Mouse (Mus musculus) limb, embryonic 13.5 days (tissue): Measurements from ENCODE around the gene Wdr38. TPM values are rescaled to one million over a fixed set of nuclear protein-coding genes. Genes with fewer than 3 reads are reported as not detected.

Experiments
- ATAC-seq: fragments of 200-750 bp; cut with Nextera tagmentation; 2 replicates; pipeline ENCODE4 v1.8.0; 2017; ENCODE audit warnings: low read depth, moderate number of reproducible peaks, moderate TSS enrichment; ENCODE audit not compliant: low FRiP score
- H3K27ac ChIP-seq: fragments of 300-500 bp; sonication (generic); 2 replicates; pipeline ENCODE4 v1.5.1; 2015; ENCODE audit warnings: inconsistent platforms, mild to moderate bottlenecking, moderate library complexity
- H3K27me3 ChIP-seq: fragments of 300-500 bp; sonication (generic); 2 replicates; pipeline ENCODE4 v1.6.1; 2015; ENCODE audit warnings: mild to moderate bottlenecking, inconsistent platforms
- H3K36me3 ChIP-seq: fragments of 300-500 bp; sonication (generic); 2 replicates; pipeline ENCODE4 v1.6.1; 2015; ENCODE audit warnings: inconsistent platforms, mild to moderate bottlenecking, moderate library complexity
- H3K4me1 ChIP-seq: fragments of 300-500 bp; sonication (generic); 2 replicates; pipeline ENCODE4 v1.6.1; 2015; ENCODE audit warnings: inconsistent platforms
- H3K4me2 ChIP-seq: fragments of 300-500 bp; sonication (generic); replicated peaks from 2 replicates; pipeline ENCODE4 v1.6.1; 2015; ENCODE audit warnings: inconsistent platforms, mild to moderate bottlenecking, moderate library complexity
- H3K4me3 ChIP-seq: fragments of 300-500 bp; sonication (generic); 2 replicates; pipeline ENCODE4 v1.5.1; 2015; ENCODE audit warnings: moderate library complexity, mild to moderate bottlenecking, inconsistent platforms
- H3K9ac ChIP-seq: fragments of 300-500 bp; sonication (generic); 2 replicates; pipeline ENCODE4 v1.6.1; 2015; ENCODE audit warnings: mild to moderate bottlenecking, inconsistent platforms
- H3K9me3 ChIP-seq: fragments of 300-500 bp; sonication (generic); 2 replicates; pipeline ENCODE4 v1.6.1; 2016; ENCODE audit warnings: inconsistent platforms
- WGBS: fragments of 180-500 bp; shearing (Covaris S2); methylation state at CpG from one replicate; pipeline ENCODE4 v1.1.7; 2015; 5-methylcytosine and 5-hydroxymethylcytosine counted together
- polyA plus RNA-seq: library from polyadenylated mRNA; unstranded; fragments of >200 nt; fragmentation: Nextera tagmentation; extraction: Ambion mirVana; gene quantifications from 2 replicates; pipeline ENCODE4 v1.2.1, GENCODE M21; 2015

Wdr38 gene
- polyA plus RNA-seq, 1 experiment from 2014 or later, result 1.9 TPM

DNA sequence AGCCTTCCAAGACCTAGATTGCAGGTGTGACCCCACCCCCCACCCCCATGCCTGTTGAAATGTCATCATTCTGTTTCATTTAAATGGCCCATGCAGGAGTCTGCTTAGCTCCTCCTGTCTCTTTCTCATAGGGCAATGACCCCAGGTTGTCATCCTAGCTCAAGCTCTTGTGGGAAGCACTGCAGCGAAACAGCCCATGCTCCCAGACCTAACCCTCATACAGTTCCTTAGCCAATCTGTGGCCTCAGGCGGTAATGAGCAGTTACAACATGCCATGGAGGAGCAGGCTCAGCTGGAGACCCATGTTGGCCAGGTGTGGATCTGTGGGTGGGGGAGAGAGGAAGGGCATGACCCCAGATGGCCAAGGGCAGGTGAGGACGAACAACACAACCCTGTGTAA, 22.1 kb upstream of the Wdr38 start:
- Histone ChIP-seq H3K4me1 (no peaks in the 10 kb centered on the region), H3K9ac (no peak overlapping the region), H3K27me3 (no peaks in the 10 kb centered on the region), H3K27ac (no peak overlapping the region), H3K4me2 (no peak overlapping the region), H3K9me3 (no peaks in the 10 kb centered on the region), H3K4me3 (no peak overlapping the region), H3K36me3 (no peaks in the 10 kb centered on the region)
- ATAC-seq, result no peak
- 61% methylated on average over 3 of the region's 3 CpGs for WGBS

DNA sequence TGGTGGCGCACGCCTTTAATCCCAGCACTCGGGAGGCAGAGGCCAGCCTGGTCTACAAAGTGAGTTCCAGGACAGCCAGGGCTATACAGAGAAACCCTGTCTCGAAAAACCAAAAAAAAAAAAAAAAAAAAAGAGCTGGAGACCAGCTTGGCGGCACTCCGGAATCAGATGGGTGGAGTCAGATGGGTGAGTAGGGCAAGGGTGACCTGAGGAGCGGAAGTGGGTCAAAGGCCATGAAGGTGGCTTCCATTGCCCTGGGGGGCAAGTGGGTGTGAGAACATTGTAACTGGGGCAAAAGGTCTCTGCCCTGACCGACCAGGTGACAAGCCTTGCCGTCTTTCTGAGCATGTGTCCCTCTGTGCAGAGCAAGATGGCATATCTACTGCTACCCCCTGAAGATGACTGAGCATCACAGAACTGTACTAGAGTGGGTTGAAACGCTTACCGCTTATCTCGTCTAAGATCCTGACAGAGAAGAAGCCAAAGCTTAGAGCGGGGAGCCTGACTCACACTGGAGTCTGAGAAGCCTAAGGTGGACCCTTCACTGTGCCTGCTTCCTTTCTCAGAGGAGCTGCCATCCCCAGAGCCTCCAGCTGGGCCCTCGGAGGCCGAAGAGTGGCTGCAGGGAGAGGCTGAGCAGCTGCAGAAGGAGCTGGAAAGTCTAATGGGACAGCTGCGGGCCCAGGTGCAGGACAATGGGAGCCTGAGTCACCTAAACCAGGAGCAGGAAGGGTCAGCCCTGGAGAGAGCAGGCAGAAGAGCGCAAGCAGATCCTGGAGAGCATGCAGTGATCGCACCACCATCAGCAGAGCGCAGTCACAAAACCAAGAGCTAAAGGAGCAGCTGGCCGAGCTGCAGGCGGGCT, 21.1 kb upstream of the Wdr38 start:
- H3K9ac ChIP-seq, result no peak overlapping the region
- WGBS, result 80% methylated on average over 21 of the region's 21 CpGs

DNA sequence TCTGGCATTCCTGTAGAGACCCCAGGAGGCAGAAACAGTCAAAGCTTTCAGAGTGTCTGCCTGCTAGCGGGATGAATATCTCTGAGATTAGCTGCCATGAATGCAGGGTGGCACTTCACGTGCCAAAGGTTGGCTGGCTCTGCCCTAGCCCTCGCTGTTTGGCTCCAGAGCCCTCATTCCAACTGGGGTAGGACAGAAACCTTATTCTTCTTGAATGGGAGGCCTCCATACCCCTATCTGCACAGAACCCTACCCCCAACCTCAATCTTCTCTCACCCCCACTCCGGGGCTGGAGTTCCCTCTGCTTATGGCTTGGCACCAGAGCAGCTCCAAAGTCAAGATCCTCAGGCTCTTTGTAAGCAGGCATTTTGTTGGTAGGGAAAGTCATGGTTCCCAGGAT, 19.4 kb upstream of the Wdr38 start:
- Histone ChIP-seq H3K4me3 (no peak overlapping the region), H3K36me3 (no peaks in the 10 kb centered on the region), H3K4me2 (no peak overlapping the region), H3K4me1 (no peaks in the 10 kb centered on the region), H3K27me3 (no peaks in the 10 kb centered on the region), H3K9ac (no peak overlapping the region), H3K9me3 (no peaks in the 10 kb centered on the region), H3K27ac (no peak overlapping the region)
- no peak for ATAC-seq
- 69% methylated on average over 4 of the region's 4 CpGs for WGBS

More for the DNA sequence above, 21.1 kb upstream of the Wdr38 start:
- Histone ChIP-seq H3K4me1 (no peaks in the 10 kb centered on the region), H3K27ac (no peak overlapping the region), H3K27me3 (no peaks in the 10 kb centered on the region), H3K4me2 (no peak overlapping the region), H3K4me3 (no peak overlapping the region), H3K9me3 (no peaks in the 10 kb centered on the region), H3K36me3 (no peaks in the 10 kb centered on the region)
- no peak for ATAC-seq

DNA sequence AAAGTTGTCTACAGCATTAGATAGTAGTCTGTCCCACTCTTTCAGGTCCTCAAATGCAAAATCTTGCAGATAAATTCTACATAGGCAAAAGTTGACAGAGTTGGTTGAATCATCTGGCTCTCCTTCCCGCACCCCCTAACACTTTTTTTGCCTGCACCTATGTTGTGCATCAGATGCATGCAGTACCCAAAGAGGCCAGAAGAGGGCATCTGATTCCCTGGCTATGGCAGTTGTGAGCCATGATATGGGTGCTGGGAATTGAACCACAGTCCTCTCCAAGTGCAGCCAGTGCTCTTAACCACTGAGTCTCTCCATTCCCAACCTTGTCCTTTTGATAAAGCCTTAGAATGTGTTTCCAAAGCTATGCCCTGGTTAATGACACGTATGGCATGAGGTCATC, 13.8 kb upstream of the Wdr38 start:
- WGBS, result 95% methylated on average over 2 of the region's 2 CpGs

DNA sequence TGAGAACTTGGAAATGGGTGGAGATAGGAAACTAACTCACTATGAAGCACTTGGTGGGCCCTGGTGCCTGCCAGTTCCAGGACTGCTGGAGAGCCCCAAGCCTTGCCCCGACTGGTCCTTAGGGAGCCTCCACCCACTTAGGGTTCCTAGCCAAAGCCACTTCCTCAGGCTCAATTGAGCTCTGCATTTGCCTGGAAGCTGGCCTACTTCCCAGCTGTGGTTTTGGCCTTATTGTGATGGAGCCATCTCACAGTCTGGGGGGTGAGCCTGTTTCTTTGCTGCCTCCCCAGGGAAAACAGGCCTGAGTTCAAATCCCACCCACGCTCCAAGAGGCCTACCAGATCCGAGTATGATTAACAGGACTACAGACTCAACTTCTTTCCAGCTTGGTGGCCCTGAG, 10.7 kb upstream of the Wdr38 start:
- no peak for ATAC-seq
- WGBS, result 80% methylated on average over 3 of the region's 3 CpGs
- H3K4me2 ChIP-seq, result no peak overlapping the region

More for the DNA sequence above, 13.8 kb upstream of the Wdr38 start:
- Histone ChIP-seq H3K4me2 (no peak overlapping the region), H3K27me3 (no peaks in the 10 kb centered on the region), H3K9me3 (0 out of 2 replicates have a peak, but pooled peaks cover 5% of the 10 kb centered on the region), H3K4me1 (peaks cover 5% of the 10 kb centered on the region; the same call in 1 of the 2 replicates), H3K4me3 (no peak overlapping the region), H3K27ac (no peak overlapping the region), H3K9ac (no peak overlapping the region), H3K36me3 (no peaks in the 10 kb centered on the region)
- no peak for ATAC-seq

DNA sequence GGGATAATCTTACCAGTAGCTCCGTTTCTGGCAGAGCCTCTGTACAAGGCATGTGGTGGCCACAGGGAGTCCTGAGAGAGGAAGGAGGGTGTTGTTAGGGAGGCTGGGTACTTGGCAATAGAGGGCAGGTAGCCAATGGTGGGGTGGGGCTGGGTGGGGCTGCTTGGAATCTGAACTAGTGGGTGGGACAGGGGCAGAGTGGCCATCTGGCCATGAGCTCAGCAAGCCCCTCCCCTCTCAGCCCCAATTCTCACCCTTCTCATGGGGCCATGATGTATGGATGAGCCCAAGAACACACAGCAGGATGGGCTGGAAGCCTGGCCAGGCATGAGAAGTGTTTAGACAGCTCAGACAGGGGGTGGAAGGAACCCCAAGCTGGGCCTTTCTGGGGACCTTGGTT, 9.9 kb upstream of the Wdr38 start:
- 69% methylated on average over 1 of the region's 1 CpGs for WGBS
- no peak overlapping the region for H3K4me3 ChIP-seq
- 0 out of 2 replicates have a peak overlapping the region, but pooled peaks have one; percentile 22 for H3K27ac ChIP-seq
- H3K4me2 ChIP-seq, result no peak overlapping the region
- peaks cover 5% of the 10 kb centered on the region; the same call in 1 of the 2 replicates for H3K4me1 ChIP-seq
- 0 out of 2 replicates have a peak, but pooled peaks cover 5% of the 10 kb centered on the region for H3K9me3 ChIP-seq
- no peaks in the 10 kb centered on the region for H3K27me3 ChIP-seq
- no peaks in the 10 kb centered on the region for H3K36me3 ChIP-seq
- 0 out of 2 replicates have a peak, but pooled peaks have one; percentile 25 for ATAC-seq
- H3K9ac ChIP-seq, result no peak overlapping the region

More for the DNA sequence above, 10.7 kb upstream of the Wdr38 start:
- Histone ChIP-seq H3K36me3 (no peaks in the 10 kb centered on the region), H3K9ac (no peak overlapping the region), H3K4me3 (no peak overlapping the region), H3K4me1 (peaks cover 5% of the 10 kb centered on the region; the same call in 1 of the 2 replicates), H3K27me3 (no peaks in the 10 kb centered on the region), H3K9me3 (0 out of 2 replicates have a peak, but pooled peaks cover 5% of the 10 kb centered on the region), H3K27ac (no peak overlapping the region)

DNA sequence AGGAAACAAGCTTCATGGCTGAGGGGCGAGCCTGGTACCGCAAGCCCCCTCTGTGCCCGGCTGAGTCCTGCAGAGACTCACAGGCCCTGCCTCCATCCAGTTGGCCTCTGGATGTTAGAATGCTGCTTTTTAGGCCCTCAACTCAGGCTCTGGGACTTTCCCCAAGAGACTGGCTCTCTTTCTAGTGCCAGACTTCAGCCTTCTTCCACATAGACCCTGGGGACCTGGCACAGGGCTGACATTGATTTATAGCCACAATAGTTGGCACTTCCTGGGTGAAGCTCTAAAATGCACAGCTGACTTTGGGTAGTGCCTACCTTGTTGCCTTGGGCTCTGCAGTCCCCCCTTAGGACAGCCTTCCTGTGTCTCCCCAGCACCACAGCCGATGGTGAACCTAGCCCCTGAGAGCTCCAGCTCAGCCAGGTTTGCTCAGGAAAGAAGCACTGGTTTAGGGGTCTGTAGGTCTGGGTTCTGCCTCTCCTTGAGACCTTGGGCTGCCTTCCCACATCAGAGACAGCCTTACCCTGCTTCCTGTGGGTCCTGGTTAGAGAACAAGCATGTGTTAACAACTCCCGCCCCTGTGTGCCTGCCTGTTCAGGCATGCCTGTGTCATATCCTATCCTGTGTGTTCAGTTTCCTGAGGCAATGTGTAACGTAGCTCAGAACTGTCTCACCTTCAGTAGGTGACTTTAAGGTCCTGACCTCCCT, 9.3 kb upstream of the Wdr38 start:
- ATAC-seq, result no peak
- H3K27ac ChIP-seq, result 0 out of 2 replicates have a peak overlapping the region, but pooled peaks have one; percentile 22
- H3K4me1 ChIP-seq, result peaks cover 5% of the 10 kb centered on the region; the same call in 1 of the 2 replicates
- H3K36me3 ChIP-seq, result no peaks in the 10 kb centered on the region
- no peak overlapping the region for H3K4me3 ChIP-seq
- no peak overlapping the region for H3K9ac ChIP-seq
- no peak overlapping the region for H3K4me2 ChIP-seq
- 0 out of 2 replicates have a peak, but pooled peaks cover 5% of the 10 kb centered on the region for H3K9me3 ChIP-seq
- WGBS, result 68% methylated on average over 6 of the region's 6 CpGs
- no peaks in the 10 kb centered on the region for H3K27me3 ChIP-seq

GRCm38 (mm10) chr2:38988929-38989328, 8.3 kb upstream of the Wdr38 start:
- 81% methylated on average over 2 of the region's 2 CpGs for WGBS
- Histone ChIP-seq H3K4me3 (no peak overlapping the region), H3K9ac (no peak overlapping the region), H3K36me3 (no peaks in the 10 kb centered on the region), H3K4me1 (peaks cover 5% of the 10 kb centered on the region; the same call in 1 of the 2 replicates), H3K9me3 (0 out of 2 replicates have a peak, but pooled peaks cover 5% of the 10 kb centered on the region), H3K27me3 (no peaks in the 10 kb centered on the region), H3K27ac (no peak overlapping the region), H3K4me2 (no peak overlapping the region)
- ATAC-seq, result no peak

- Histone ChIP-seq H3K4me2 (no peak overlapping the region), H3K9ac (no peak overlapping the region), H3K4me1 (peaks cover 5% of the 10 kb centered on the region; the same call in 1 of the 2 replicates), H3K4me3 (no peak overlapping the region), H3K36me3 (no peaks in the 10 kb centered on the region), H3K27ac (no peak overlapping the region), H3K9me3 (no peaks in the 10 kb centered on the region), H3K27me3 (no peaks in the 10 kb centered on the region)
- ATAC-seq, result no peak
- WGBS, result 66% methylated on average over 4 of the region's 4 CpGs
Measured at GRCm38 (mm10) chr2:38992004-38992403, 5.3 kb upstream of the Wdr38 start.

DNA sequence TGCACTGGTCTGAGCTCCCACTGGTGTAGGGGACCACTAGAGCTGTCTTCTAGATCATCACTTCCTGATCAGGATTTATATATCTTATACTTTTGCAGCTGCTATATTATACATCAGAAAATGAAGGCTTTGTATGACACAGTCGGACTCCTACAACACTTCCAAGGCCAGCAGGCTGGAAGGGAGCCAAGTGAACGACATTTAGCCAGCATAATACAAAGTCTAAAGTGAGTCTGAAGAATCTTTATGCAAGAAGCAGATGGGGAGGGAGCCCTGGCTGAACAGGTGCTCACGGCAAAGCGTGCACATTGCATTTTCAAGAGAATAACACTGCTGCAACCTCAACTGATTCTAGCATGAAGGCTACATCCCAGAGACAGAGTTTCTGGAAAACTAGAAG, 4.8 kb upstream of the Wdr38 start:
- Histone ChIP-seq H3K9ac (peak overlapping the region; percentile 4; the same call in 1 of the 2 replicates), H3K4me1 (peaks cover 7% of the 10 kb centered on the region), H3K27ac (no peak overlapping the region), H3K27me3 (no peaks in the 10 kb centered on the region), H3K4me3 (no peak overlapping the region), H3K36me3 (no peaks in the 10 kb centered on the region), H3K9me3 (no peaks in the 10 kb centered on the region), H3K4me2 (no peak overlapping the region)
- 48% methylated on average over 4 of the region's 4 CpGs for WGBS
- no peak for ATAC-seq

- Histone ChIP-seq H3K27ac (no peak overlapping the region), H3K4me2 (no peak overlapping the region), H3K36me3 (peaks cover 47% of the 10 kb centered on the region), H3K4me3 (no peak overlapping the region), H3K4me1 (peaks cover 25% of the 10 kb centered on the region), H3K27me3 (no peaks in the 10 kb centered on the region), H3K9ac (no peak overlapping the region), H3K9me3 (no peaks in the 10 kb centered on the region)
- WGBS, result 57% methylated on average over 4 of the region's 4 CpGs
- no peak for ATAC-seq
Measured at GRCm38 (mm10) chr2:38999381-38999780, 2.1 kb downstream of the Wdr38 start.
